8 mouse cellular contexts compared by ENCODE assay signal in the genomic region with DNA sequence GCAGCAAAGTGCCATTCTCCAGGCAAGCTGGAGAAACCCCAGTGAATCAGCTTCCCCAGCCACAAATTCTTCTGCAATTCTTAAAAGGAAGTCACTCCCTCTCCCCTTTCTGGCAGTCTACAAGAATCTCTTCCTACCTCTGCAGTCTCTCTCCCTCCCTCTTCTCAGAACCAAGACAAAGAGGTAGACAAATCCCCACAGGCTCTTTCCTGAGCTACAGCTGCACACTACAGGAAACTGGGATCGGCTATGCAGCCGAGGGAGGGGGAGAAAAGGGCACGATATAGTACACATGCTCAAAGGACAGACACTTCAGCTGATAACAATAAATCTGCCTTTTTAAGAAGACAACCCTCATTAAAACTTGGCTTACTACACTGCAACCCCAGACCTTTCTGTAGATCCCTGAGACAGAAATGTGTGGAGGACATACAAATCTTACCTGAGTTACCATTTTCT.
A peak's percentile ranks its signal among the peaks of the same experiment; 100 is the strongest.
DNase-seq lines count a peak whose midpoint lies in the region; ATAC-seq and TF ChIP-seq lines count a peak whose summit lies in the region.

No protein-coding gene starts in this region.

- no peaks in the 10 kb centered on the region for H3K9me3 ChIP-seq in lung, embryonic 14.5 days (ENCODE audit: low read depth, low read length)
- H3K9me3 ChIP-seq in heart, embryonic 14.5 days (ENCODE audit: control insufficient read depth, low read length) = no peaks in the 10 kb centered on the region
- no peaks in the 10 kb centered on the region for H3K9me3 ChIP-seq in limb, embryonic 11.5 days (ENCODE audit: control insufficient read depth, low read length)
- H3K9me3 ChIP-seq in neural tube, embryonic 12.5 days = no peaks in the 10 kb centered on the region

- WGBS in lung, embryonic 14.5 days = 0% methylated on average over 3 of the region's 3 CpGs
- WGBS in heart, embryonic 14.5 days = 0% methylated on average over 3 of the region's 3 CpGs
- 0% methylated on average over 3 of the region's 3 CpGs for WGBS in limb, embryonic 11.5 days
- WGBS in neural tube, embryonic 12.5 days = 0% methylated on average over 3 of the region's 3 CpGs

- peak; percentile 69 for DNase-seq in lung, embryonic 14.5 days
- DNase-seq in lung, postnatal 25 days (ENCODE audit: low spot score) = no peak
- peak; percentile 46 for DNase-seq in limb, embryonic 11.5 days (ENCODE audit: low spot score)
- DNase-seq in urinary bladder, adult 2 months (ENCODE audit: low spot score) = no peak
- no peak for DNase-seq in layer of hippocampus, postnatal 36 days

- ATAC-seq in lung, embryonic 14.5 days (ENCODE audit: insufficient read depth) = peak; percentile 64
- ATAC-seq in heart, embryonic 14.5 days (ENCODE audit: insufficient number of reproducible peaks, insufficient read depth, low FRiP score, low read depth) = no peak
- ATAC-seq in limb, embryonic 11.5 days (ENCODE audit: insufficient number of reproducible peaks, low FRiP score, low TSS enrichment, low read depth) = peak; percentile 41
- peak; percentile 82 for ATAC-seq in neural tube, embryonic 12.5 days (ENCODE audit: low FRiP score, low read depth)

- H3K36me3 ChIP-seq in lung, embryonic 14.5 days (ENCODE audit: insufficient read depth) = no peaks in the 10 kb centered on the region
- peaks cover 7% of the 10 kb centered on the region; the same call in 1 of the 2 replicates for H3K36me3 ChIP-seq in heart, embryonic 14.5 days (ENCODE audit: control insufficient read depth, insufficient read depth, low read length)
- no peaks in the 10 kb centered on the region for H3K36me3 ChIP-seq in limb, embryonic 11.5 days (ENCODE audit: control insufficient read depth, insufficient read depth, low read length)
- no peaks in the 10 kb centered on the region for H3K36me3 ChIP-seq in neural tube, embryonic 12.5 days

- H3K9ac ChIP-seq in lung, embryonic 14.5 days = peak overlapping the region; percentile 63
- H3K9ac ChIP-seq in heart, embryonic 14.5 days (ENCODE audit: low read length) = peak overlapping the region; percentile 78
- peak overlapping the region; percentile 72 for H3K9ac ChIP-seq in limb, embryonic 11.5 days (ENCODE audit: low read length)
- H3K9ac ChIP-seq in neural tube, embryonic 12.5 days = peak overlapping the region; percentile 88

- TF ChIP-seq POLR2A in cortical plate, adult 2 months (IDR thresholded peaks at IDR 0.05; ENCODE audit: extremely low read depth, insufficient read depth, low read length) = no peak

- peak overlapping the region; percentile 57 for H3K4me3 ChIP-seq in lung, embryonic 14.5 days (ENCODE audit: low read depth, low read length)
- peak overlapping the region; percentile 88 for H3K4me3 ChIP-seq in cortical plate, adult 2 months (ENCODE audit: insufficient read depth, low read length)
- H3K4me3 ChIP-seq in heart, embryonic 14.5 days (ENCODE audit: control insufficient read depth in 1 of 2, insufficient read depth in 1 of 2, low read depth in 1 of 2, low read length in 2 of 2) = peak overlapping the region; percentile 68 to 70
- peak overlapping the region; percentile 43 for H3K4me3 ChIP-seq in limb, embryonic 11.5 days (ENCODE audit: low read depth, low read length)
- H3K4me3 ChIP-seq in neural tube, embryonic 12.5 days = peak overlapping the region; percentile 61

- H3K27ac ChIP-seq in lung, embryonic 14.5 days (ENCODE audit: low read depth) = peak overlapping the region; percentile 94
- peak overlapping the region; percentile 76 for H3K27ac ChIP-seq in cortical plate, adult 2 months (ENCODE audit: insufficient read depth, low read length)
- H3K27ac ChIP-seq in heart, embryonic 14.5 days (replicated peaks in 1 of 2; ENCODE audit: control insufficient read depth in 1 of 2, insufficient read depth in 1 of 2, low read depth in 2 of 2, low read length in 2 of 2) = peak overlapping the region; percentile 96
- peak overlapping the region; percentile 87 for H3K27ac ChIP-seq in limb, embryonic 11.5 days (replicated peaks; ENCODE audit: low read depth, low read length)
- peak overlapping the region; percentile 84 for H3K27ac ChIP-seq in neural tube, embryonic 12.5 days

- H3K4me1 ChIP-seq in lung, embryonic 14.5 days (ENCODE audit: insufficient read depth) = peaks cover 44% of the 10 kb centered on the region
- peaks cover 19% of the 10 kb centered on the region for H3K4me1 ChIP-seq in cortical plate, adult 2 months (ENCODE audit: control insufficient read depth, insufficient read depth, low read length)
- H3K4me1 ChIP-seq in heart, embryonic 14.5 days (ENCODE audit: control insufficient read depth in 2 of 2, insufficient read depth in 2 of 2, low read length in 2 of 2) = peaks cover 31 to 57% of the 10 kb centered on the region in 2 experiments
- H3K4me1 ChIP-seq in limb, embryonic 11.5 days (ENCODE audit: control insufficient read depth, insufficient read depth, low read length) = peaks cover 29% of the 10 kb centered on the region
- peaks cover 50% of the 10 kb centered on the region for H3K4me1 ChIP-seq in neural tube, embryonic 12.5 days

- no peak for TF ChIP-seq CTCF in lung, embryonic 14.5 days (IDR thresholded peaks at IDR 0.05; ENCODE audit: low read depth)
- no peak for TF ChIP-seq CTCF in cortical plate, adult 2 months (IDR thresholded peaks at IDR 0.05; ENCODE audit: extremely low read depth, insufficient read depth, low read length)

- H3K27me3 ChIP-seq in lung, embryonic 14.5 days (ENCODE audit: insufficient read depth, low read length) = no peaks in the 10 kb centered on the region
- H3K27me3 ChIP-seq in heart, embryonic 14.5 days (ENCODE audit: control insufficient read depth, insufficient read depth, low read length) = no peaks in the 10 kb centered on the region
- H3K27me3 ChIP-seq in limb, embryonic 11.5 days (ENCODE audit: control insufficient read depth, insufficient read depth, low read length) = no peaks in the 10 kb centered on the region
- no peaks in the 10 kb centered on the region for H3K27me3 ChIP-seq in neural tube, embryonic 12.5 days (replicated peaks)

- H3K4me2 ChIP-seq in lung, embryonic 14.5 days = peak overlapping the region; percentile 76
- peak overlapping the region; percentile 76 for H3K4me2 ChIP-seq in heart, embryonic 14.5 days (ENCODE audit: low read length)
- H3K4me2 ChIP-seq in limb, embryonic 11.5 days (ENCODE audit: low read depth, severe bottlenecking) = peak overlapping the region; percentile 69
- peak overlapping the region; percentile 76 for H3K4me2 ChIP-seq in neural tube, embryonic 12.5 days (replicated peaks)

Comparison
In these comparisons a context has a peak if more than half of its experiments do, and no peak if none do; other contexts are left out.
1. DNase-seq: peak in lung, embryonic 14.5 days (single experiment) and limb, embryonic 11.5 days (single experiment); none in lung, postnatal 25 days (single experiment), urinary bladder, adult 2 months (single experiment) and layer of hippocampus, postnatal 36 days (0 of 2).
2. Peak in every context shown above with its lines, with median percentiles within 50 percentile points of each other: H3K27ac ChIP-seq, H3K4me2 ChIP-seq, H3K4me3 ChIP-seq and H3K9ac ChIP-seq.